Mouse (Mus musculus) cerebellum, postnatal 4 days (tissue): Measurements from ENCODE around the gene Slc22a27.
"Not testable (repeated sequence)": the region's sequence is repeated elsewhere in the genome, so short reads cannot be mapped to it uniquely, and the experiment has no call there.

Source experiments
- DNase-seq, 2 experiments: peaks; one replicate each; pipeline ENCODE4 v3.0.0; 2022; ENCODE audit warnings: low spot score in 2 of 2, mixed read lengths in 1 of 2

Slc22a27 gene

DNA sequence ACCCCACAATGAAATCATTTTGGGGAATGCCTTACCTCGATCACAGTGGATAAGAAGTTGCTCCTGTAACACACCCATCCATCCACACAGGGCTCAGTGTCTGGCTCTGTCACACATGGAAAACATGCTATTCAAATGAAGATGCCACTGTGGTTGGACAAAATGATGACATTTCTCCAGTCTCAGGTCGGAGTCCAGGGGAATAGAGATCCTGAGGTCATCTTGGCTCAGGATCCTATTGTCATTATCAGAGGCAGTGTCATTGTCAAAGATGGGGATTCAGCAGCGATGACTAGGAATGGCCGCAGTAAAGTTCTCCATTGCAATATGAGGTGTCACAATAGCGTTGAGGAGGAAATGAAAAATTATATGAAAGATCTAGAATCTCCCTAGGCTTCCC lies at the start of gene Slc22a27:
Gene Slc22a27 (minus strand): TSS at position 101 of the 400 bp plus-strand sequence.
- DNase-seq, result not testable (repeated sequence)

DNA sequence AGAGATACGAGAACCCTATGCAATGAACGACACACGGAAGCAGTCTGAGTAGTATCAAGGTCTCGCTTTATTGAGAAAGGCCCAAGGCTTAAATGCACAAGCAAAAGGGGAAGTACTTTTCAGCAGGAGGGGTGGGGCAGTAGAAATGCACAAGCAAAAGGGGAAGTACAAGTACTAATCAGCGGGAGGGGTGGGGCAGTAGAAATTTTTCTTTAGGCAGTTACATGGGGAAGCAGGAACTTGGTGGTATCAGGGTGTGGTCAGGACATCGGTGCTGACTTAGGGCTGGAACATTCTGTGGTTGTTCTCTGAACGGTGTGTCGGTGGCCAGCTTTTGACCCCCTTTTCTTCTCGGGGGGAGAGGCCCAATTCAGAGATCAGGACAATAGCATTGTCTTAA lies 45.8 kb upstream of the Slc22a27 start:
- DNase-seq, result not testable (repeated sequence)

DNA sequence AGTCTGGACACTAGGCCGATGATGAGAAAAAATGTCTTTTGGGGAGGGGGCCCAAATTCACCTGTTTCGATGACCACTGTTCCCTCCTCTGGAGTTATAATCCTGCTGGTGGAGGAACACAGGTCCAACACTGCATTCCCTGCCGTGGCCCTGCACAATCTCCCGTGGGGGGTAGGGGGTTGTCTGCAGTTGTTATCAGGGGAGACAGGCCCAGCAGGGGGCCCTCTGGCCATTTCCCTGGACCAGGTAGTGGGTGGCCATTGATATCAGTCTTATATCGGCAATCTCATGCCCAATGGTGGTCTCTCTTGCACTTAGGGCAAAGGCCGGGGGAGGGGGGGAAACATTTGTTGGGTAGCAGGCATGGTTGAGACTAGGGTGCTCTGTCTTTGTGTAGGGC lies 43.3 kb upstream of the Slc22a27 start:
- DNase-seq, result not testable (repeated sequence)

DNA sequence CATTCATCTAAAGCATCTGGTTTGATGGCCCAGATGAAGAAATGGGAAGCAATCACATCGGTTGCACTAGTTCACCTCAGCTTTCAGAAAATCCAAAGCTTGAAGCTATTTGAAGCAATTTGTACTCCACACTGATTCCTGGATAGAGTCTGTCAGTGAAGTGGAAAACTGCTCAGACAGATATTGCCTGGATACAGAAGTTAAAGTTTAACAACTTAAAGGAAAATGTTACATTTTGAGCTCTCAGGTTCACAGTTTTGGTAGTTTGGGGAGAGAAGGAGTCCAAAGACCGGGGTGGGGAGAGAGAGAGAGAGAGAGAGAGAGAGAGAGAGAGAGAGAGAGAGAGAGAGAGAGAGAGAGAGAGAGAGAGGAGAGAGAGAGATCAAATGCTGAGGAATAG lies 2.9 kb upstream of the Slc22a27 start:
- no peak for DNase-seq

DNA sequence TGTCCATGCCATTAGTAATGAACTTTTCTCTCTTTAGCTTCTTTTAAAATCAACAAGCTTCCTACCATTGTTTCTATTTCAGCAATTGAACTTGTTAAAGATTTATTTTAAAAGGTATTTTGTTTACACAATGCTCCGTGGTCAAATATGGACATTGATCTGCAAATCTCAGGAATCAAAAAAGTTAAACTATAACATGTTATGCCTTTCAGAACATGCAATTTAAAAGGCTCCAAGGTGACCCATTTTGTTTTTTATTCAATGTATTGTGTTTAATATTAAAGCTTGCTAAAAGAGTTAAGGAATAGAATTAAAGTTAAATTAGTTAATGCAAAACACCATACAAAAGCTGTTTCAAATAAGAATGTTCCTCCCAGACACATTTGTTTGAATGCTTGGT lies 723 bp upstream of the Slc22a27 start:
- not testable (repeated sequence) for DNase-seq

DNA sequence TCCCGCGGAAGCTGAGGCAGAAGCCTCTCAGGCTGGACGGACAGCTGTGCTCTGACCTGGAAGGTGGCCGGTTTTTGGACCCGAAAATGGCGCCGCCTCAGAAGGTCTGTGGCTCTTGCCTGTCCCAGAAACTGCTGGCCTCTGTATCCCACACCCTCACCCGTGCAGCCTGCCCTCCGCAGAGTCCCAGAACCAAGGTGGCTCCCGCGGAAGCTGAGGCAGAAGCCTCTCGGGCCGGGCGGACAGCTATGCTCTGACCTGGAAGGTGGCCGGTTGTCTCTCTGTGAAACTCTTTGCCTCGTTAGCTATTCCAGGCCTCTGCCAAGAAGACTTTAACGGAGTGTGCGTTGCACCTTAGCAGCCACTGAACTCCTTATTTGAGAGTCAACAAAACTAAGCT lies 26.4 kb downstream of the Slc22a27 start:
- not testable (repeated sequence) for DNase-seq

DNA sequence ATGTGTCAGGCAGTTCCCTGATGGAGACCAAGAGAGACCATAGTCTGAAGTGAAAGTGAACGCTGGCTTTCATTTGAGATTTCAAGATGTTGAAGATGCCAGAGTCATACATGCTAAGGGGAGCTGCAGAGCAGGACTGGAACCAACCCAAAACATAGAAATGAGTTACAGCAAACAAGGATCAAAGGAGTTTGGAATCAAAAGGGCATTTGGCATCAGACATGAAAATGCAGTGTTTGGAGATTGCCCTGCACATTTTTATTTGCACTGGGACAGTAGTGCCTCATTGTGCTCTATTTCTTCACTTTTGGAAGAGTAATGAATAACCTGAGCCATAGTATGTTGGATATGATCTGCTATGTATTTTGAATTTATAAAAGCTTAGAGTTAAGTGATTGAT lies 89.2 kb downstream of the Slc22a27 start:
- no peak for DNase-seq

DNA sequence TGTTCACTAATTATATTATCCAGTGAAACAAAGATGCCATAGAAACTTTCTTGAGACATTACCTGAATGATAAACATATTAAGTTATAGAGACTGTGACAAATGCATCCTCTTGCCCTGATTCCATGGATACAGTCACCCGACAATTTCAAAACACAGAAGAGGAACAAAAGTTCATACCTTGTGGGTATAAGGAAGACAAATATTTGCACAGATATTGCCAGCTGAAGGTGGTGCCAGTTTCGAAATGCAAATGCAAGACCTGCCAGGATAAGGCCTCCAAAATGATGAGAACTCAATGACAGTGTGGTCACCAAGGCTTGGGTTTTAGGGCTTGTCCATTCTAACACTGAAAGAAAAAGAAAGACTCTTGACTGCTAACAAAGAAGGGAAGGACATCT lies 136.0 kb downstream of the Slc22a27 start:
- no peak for DNase-seq
